Mouse (Mus musculus) ES-Bruce4 (cell line): ENCODE data around the gene 4933402J07Rik.

Experiments
- CTCF ChIP-seq: IDR thresholded peaks from one replicate; pipeline ENCODE4 v1.8.1; 2011; ENCODE audit warnings: low read depth, low read length
- EP300 ChIP-seq: IDR thresholded peaks from 2 replicates; pipeline ENCODE4 v1.6.1; 2011; ENCODE audit warnings: low read depth, low read length; ENCODE audit not compliant: insufficient read depth
- POLR2A ChIP-seq: IDR thresholded peaks from one replicate; pipeline ENCODE4 v1.8.1; 2011; ENCODE audit warnings: low read length; ENCODE audit not compliant: insufficient read depth

DNA sequence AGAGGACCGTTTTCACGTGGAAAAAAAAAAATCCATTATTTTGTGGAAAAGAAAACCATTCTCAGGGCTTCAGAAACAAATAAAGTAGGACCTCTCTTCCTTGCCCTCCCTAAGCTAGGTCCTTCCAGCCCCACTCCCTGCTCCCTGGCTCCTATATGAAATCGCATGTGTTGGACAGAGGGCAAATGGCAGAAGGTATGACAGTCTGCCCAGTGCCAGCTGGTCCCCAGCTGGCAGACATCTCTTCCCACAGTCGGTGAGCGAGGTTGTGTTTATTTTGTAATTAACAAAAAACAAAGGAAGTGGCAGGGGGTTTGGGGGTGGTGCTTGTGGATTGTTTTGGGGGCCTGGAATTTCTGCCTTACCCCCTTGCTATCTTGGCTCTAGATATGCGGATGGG lies 56.6 kb downstream of the 4933402J07Rik start:
- no peak for TF ChIP-seq POLR2A
- TF ChIP-seq CTCF = no peak
- no peak for TF ChIP-seq EP300
